Mouse (Mus musculus) ZHBTc4 (cell line): Measurements from ENCODE around the gene Zfp933.
"Not testable (repeated sequence)": the region's sequence is repeated elsewhere in the genome, so short reads cannot be mapped to it uniquely, and the experiment has no call there.

Source experiments
- DNase-seq: peaks from one replicate; pipeline ENCODE4 v3.0.0-alpha.2; 2011; ENCODE audit warnings: low read depth, low spot score

Zfp933 gene

GRCm38 (mm10) chr4:147862051-147862450, 13.9 kb upstream of the Zfp933 start:
- no peak for DNase-seq

- DNase-seq = no peak
Measured at GRCm38 (mm10) chr4:147850776-147851175, 2.6 kb upstream of the Zfp933 start.

- no peak for DNase-seq
Measured at GRCm38 (mm10) chr4:147848584-147848991, 422 bp upstream of the Zfp933 start.

GRCm38 (mm10) chr4:147842871-147843270, 5.3 kb downstream of the Zfp933 start:
- DNase-seq = no peak

GRCm38 (mm10) chr4:147839282-147839681, 8.9 kb downstream of the Zfp933 start:
- not testable (repeated sequence) for DNase-seq

GRCm38 (mm10) chr4:147824389-147824788, 23.8 kb downstream of the Zfp933 start:
- peak; percentile 30 for DNase-seq

GRCm38 (mm10) chr4:147821414-147821813, 26.8 kb downstream of the Zfp933 start:
- DNase-seq = not testable (repeated sequence)

- not testable (repeated sequence) for DNase-seq
Measured at GRCm38 (mm10) chr4:147819659-147820058, 28.5 kb downstream of the Zfp933 start.

GRCm38 (mm10) chr4:147814592-147815167, 33.5 kb downstream of the Zfp933 start:
- DNase-seq = peak; percentile 51

GRCm38 (mm10) chr4:147813249-147813765, 34.9 kb downstream of the Zfp933 start:
- DNase-seq = no peak

- not testable (repeated sequence) for DNase-seq
Measured at GRCm38 (mm10) chr4:147809966-147810304, 38.2 kb downstream of the Zfp933 start.

- peak; percentile 76 for DNase-seq
Measured at GRCm38 (mm10) chr4:147809292-147809965, 38.7 kb downstream of the Zfp933 start, which contains the start of gene Zfp984. Gene Zfp984 (minus strand): TSS chr4:147809788.

GRCm38 (mm10) chr4:147808483-147808882, 39.7 kb downstream of the Zfp933 start:
- peak; percentile 62 for DNase-seq

GRCm38 (mm10) chr4:147795308-147795707, 52.9 kb downstream of the Zfp933 start:
- DNase-seq = not testable (repeated sequence)

- DNase-seq = peak; percentile 24
Measured at GRCm38 (mm10) chr4:147794026-147794665, 54.0 kb downstream of the Zfp933 start.

GRCm38 (mm10) chr4:147793390-147793916, 54.7 kb downstream of the Zfp933 start:
- DNase-seq = peak; percentile 49

GRCm38 (mm10) chr4:147791729-147792128, 56.4 kb downstream of the Zfp933 start:
- not testable (repeated sequence) for DNase-seq
